Mouse (Mus musculus) adipocyte (in vitro differentiated cells): Measurements from ENCODE around the gene Cmah.

ENCODE experiments used
- DNase-seq: peaks from one replicate; pipeline ENCODE4 v3.0.0-alpha.2; 2016; ENCODE audit warnings: low spot score

Gene Cmah

GRCm38 (mm10) chr13:24483691-24484090, 156.5 kb downstream of the Cmah start:
- DNase-seq: no peak

- DNase-seq: no peak
These were observed 157.6 kb downstream of the Cmah start for GRCm38 (mm10) chr13:24484811-24485210.

GRCm38 (mm10) chr13:24485964-24486363, 158.8 kb downstream of the Cmah start:
- DNase-seq: no peak

GRCm38 (mm10) chr13:24486403-24486802, 159.2 kb downstream of the Cmah start:
- DNase-seq: no peak

- DNase-seq: no peak
These were observed 159.9 kb downstream of the Cmah start for GRCm38 (mm10) chr13:24487061-24487460.

- DNase-seq: no peak
These were observed 160.3 kb downstream of the Cmah start for GRCm38 (mm10) chr13:24487546-24487945.

- DNase-seq: no peak
These were observed 161.4 kb downstream of the Cmah start for GRCm38 (mm10) chr13:24488526-24489070.

- no peak for DNase-seq
These were observed 162.3 kb downstream of the Cmah start for GRCm38 (mm10) chr13:24489515-24489914.

- no peak for DNase-seq
These were observed 162.8 kb downstream of the Cmah start for GRCm38 (mm10) chr13:24490041-24490440.

GRCm38 (mm10) chr13:24491101-24491500, 163.9 kb downstream of the Cmah start:
- no peak for DNase-seq

GRCm38 (mm10) chr13:24493784-24494183, 166.6 kb downstream of the Cmah start:
- no peak for DNase-seq

- no peak for DNase-seq
These were observed 169.1 kb downstream of the Cmah start for GRCm38 (mm10) chr13:24496353-24496752.

- no peak for DNase-seq
These were observed 169.8 kb downstream of the Cmah start for GRCm38 (mm10) chr13:24497001-24497400.

GRCm38 (mm10) chr13:24498342-24498741, 171.1 kb downstream of the Cmah start:
- DNase-seq: no peak

- DNase-seq: peak; percentile 12
These were observed 172.3 kb downstream of the Cmah start for GRCm38 (mm10) chr13:24499505-24499904.

- DNase-seq: no peak
These were observed 174.1 kb downstream of the Cmah start for GRCm38 (mm10) chr13:24501179-24501905.

GRCm38 (mm10) chr13:24501919-24502318, 174.7 kb downstream of the Cmah start:
- DNase-seq: no peak

- DNase-seq: no peak
These were observed 178.6 kb downstream of the Cmah start for GRCm38 (mm10) chr13:24505812-24506211.

- DNase-seq: no peak
These were observed 180.0 kb downstream of the Cmah start for GRCm38 (mm10) chr13:24507156-24507555.

GRCm38 (mm10) chr13:24508917-24509316, 181.7 kb downstream of the Cmah start:
- no peak for DNase-seq

- DNase-seq: no peak
These were observed 184.2 kb downstream of the Cmah start for GRCm38 (mm10) chr13:24511367-24511766.

- no peak for DNase-seq
These were observed 184.8 kb downstream of the Cmah start for GRCm38 (mm10) chr13:24511932-24512520.

GRCm38 (mm10) chr13:24513717-24514116, 186.5 kb downstream of the Cmah start:
- no peak for DNase-seq
